Mouse (Mus musculus): ENCODE measurements around the gene Gtf2b. TPM values are rescaled to one million over a fixed set of nuclear protein-coding genes. Genes with fewer than 3 reads are reported as not detected.

Gene Gtf2b
- polyA plus RNA-seq, 1 experiment from 2014 or later: 95.4 TPM

Other genes starting within 250 kb of the Gtf2b start
- gene Gbp7, start 234.7 kb upstream of the Gtf2b start, polyA plus RNA-seq (2016; fragmentation: Nextera tagmentation; extraction: Ambion mirVana): 0.72 and 1.4 TPM in 2 replicates
- gene Gbp3, start 205.0 kb upstream of the Gtf2b start, polyA plus RNA-seq (2016; fragmentation: Nextera tagmentation; extraction: Ambion mirVana): 0.15 and 0.31 TPM in 2 replicates
- not detected in 2 replicates for gene Gbp2b, start 170.2 kb upstream of the Gtf2b start, polyA plus RNA-seq (2016; fragmentation: Nextera tagmentation; extraction: Ambion mirVana)
- 0.16 TPM in 1 of 2 replicates, not detected in the other for gene Gbp2, start 144.4 kb upstream of the Gtf2b start, polyA plus RNA-seq (2016; fragmentation: Nextera tagmentation; extraction: Ambion mirVana)
- gene Kyat3, start 64.0 kb upstream of the Gtf2b start, polyA plus RNA-seq (2016; fragmentation: Nextera tagmentation; extraction: Ambion mirVana): 11.2 and 13.1 TPM in 2 replicates
- gene Pkn2, start 117.0 kb downstream of the Gtf2b start, polyA plus RNA-seq (2016; fragmentation: Nextera tagmentation; extraction: Ambion mirVana): 47.4 and 55.6 TPM in 2 replicates

Measured in limb, embryonic 10.5 days (tissue).